Mouse (Mus musculus): ENCODE measurements around the gene Glrx5.
A peak's percentile ranks its signal among the peaks of the same experiment; 100 is the strongest.

Gene Glrx5

DNA sequence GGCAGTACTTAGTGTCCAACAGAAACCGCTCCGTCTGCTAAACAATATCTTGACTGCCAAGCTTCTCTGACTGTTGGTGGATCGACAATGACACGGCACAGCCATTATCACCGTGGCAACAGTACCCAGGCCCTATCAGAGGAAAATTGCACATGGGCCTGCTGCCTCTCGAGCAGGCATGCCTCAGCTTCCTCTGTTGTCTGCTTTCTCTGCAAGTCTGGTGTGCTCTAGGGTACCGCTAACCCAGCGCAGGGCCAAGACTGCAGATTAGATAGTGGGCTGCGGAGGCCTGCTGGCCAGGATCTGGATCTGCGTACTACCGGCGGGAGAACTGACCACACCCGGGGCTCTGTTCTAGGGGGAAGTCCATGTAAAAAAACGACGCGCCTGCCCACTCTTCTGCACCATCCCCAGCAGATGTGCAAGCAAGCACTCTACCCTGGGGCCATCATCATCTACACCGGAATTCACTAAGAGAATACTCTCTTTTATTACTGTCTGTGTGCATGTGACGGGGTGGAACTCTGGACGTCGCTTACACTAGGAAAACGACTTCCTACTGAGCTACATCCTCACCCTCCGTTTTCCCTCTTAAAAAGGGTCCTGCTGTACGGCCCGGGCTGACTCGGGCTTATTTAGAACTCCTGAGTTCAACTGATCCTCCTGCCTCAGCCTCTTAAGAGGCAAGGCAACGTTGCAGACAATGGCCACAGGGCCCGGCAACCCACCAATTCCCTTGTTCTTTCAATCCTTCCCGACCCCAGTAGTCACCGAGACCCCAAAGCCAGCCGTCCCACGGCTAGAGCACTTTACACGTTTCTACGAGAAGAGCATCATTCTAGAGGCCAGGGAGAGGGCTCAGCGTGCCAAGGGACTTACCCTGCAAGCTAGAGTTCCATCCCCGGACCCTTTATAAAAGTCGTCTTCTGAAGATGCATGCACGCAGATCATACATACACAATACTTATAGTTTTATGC is 1.1 kb upstream of the Glrx5 start:
- DNase-seq (ENCODE audit: low spot score in 2 of 2) = no peak

DNA sequence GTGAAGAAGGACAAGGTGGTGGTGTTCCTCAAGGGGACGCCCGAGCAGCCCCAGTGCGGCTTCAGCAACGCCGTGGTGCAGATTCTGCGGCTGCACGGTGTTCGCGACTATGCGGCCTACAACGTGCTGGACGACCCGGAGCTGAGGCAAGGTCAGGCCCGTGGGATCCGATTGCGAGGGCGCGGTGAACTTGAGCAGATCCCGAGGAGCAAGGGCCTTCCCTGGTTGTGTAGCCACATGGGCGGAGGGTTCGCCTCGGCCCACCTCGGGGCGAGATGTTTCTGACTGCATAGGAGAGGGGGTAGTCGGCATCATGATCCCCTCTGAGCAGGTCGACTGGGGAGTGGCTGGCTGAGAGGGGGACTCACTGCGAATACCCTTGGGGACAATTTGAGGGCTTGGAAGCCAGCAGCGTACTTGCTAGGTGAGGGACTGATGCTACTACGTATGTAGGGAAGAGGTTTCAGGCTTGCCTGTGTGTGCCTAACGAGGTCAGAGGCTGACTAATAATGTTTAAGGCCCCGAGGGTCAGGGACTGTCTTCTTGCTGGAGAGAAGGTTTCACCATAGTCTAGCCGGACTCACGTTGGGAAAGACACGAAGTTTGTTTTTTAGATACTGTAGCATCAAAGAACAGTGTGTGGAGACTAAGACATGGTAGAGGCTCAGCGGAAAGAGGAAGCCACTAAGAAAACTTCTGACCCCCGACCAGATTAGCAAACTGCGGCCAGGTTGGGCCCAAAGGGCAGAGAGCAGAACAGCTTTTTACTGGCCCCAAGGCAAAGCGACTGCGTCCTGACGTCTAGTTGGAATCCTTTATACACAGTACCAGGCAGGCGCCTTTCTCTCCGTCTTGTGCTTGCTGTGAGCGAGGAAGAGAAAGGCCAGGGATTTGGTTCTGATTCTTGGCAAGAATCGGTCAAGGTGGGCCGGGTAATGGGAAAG is 616 bp downstream of the Glrx5 start:
- DNase-seq (ENCODE audit: low spot score in 2 of 2) = peak in 1 of 2 experiments; percentile 33

DNA sequence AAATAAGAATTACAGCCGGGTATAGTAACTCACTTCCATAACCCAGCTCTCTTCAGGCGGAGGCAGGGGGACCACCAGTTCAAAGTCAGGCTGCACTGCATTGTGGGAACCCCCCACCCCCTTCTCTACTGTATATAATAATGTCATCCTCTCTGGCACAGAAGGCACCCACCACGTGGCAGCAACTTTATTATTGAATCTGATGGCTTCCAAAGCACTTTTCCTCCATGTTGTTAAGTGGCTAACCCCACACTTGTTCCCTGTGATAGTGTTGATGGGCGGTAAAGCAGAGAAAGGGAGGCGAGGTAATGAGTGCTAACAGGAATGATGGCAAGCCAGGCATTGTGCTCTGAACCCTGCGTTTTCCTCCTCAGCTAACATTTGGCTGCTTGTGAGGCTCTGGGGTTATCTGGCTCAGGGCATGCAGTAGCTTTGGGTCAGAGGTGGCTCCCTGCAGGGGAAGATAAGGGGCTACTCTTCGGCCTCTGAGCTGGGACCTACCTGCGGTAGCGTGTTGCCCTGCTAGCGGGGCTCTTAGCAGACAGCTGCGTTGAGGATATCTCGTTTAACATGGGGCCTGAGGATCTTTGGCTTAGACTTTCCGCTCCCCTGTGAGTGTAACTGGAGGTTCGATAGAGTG is 1.8 kb downstream of the Glrx5 start:
- peak; percentile 53 to 58 for DNase-seq (ENCODE audit: low spot score in 2 of 2)

GRCm38 (mm10) chr12:105038211-105038610 is 5.7 kb downstream of the Glrx5 start:
- DNase-seq (ENCODE audit: low spot score in 2 of 2) = no peak

GRCm38 (mm10) chr12:105038918-105039317 is 6.4 kb downstream of the Glrx5 start:
- peak in 1 of 2 experiments; percentile 37 for DNase-seq (ENCODE audit: low spot score in 2 of 2)

GRCm38 (mm10) chr12:105039578-105040289 is 7.2 kb downstream of the Glrx5 start:
- no peak for DNase-seq (ENCODE audit: low spot score in 2 of 2)

DNA sequence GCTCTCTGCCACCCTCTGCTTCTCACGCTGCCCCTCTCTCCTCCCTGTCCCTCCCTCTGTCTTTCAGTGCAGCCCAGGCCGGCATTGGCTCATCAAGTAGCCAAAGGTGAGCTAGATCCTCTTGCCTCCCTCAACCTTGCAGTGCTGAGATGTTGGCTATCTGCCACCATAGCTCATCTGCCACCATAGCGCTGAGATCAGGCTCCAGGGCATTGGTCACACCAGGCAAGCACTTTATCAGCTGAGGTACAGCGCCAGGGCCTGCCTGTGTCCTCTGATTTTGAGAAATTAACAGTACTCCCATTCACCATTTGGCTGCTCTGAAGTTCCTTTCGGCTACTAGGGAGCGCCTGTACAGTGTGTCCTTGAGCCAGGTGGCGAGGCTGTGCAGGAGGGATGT is 8.5 kb downstream of the Glrx5 start:
- no peak for DNase-seq (ENCODE audit: low spot score in 2 of 2)

DNA sequence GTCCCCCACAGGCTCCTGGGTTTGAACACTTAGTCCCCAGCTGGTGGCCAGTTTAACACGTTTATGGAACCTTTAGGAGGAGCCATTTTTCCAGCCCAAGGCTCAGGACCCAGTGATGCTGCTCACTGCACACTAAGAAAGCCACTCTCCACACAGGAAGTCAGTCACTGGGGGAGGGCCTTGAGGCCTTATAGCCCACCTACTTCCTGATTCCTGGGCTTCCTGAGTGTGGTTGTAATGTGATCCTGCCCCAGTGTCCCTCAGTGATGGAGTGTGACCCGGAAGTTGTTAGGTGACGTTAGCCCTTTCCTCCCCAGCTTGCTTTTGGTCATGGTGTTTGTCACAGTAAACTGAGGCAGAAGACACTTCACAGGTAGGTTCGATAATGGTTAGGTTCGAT is 10.6 kb downstream of the Glrx5 start:
- no peak for DNase-seq (ENCODE audit: low spot score in 2 of 2)

DNA sequence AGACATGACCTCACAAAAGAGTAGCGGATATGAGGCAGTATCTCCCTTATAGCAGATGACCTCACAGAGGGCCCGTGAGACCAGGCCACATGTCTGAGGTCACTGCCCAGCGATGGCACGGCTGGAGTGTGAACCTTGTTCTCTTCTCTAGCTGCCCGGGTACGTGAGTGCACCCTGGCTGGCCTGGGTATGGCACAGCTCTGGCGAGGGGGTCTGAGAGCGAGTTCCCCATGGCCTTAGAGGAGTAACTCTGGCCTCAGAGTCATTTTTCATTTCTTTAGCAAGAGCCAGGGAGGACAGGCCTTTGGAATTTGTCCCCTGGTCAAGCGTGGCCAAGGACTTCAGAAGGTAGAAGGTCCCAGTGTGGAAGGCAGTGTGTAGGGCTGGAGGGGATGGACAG is 12.3 kb downstream of the Glrx5 start:
- no peak for DNase-seq (ENCODE audit: low spot score in 2 of 2)

GRCm38 (mm10) chr12:105048301-105048863 is 15.9 kb downstream of the Glrx5 start:
- no peak for DNase-seq (ENCODE audit: low spot score in 2 of 2)

GRCm38 (mm10) chr12:105049813-105050212 is 17.3 kb downstream of the Glrx5 start:
- no peak for DNase-seq (ENCODE audit: low spot score in 2 of 2)

- DNase-seq (ENCODE audit: low spot score in 2 of 2) = no peak
Measured at GRCm38 (mm10) chr12:105050898-105051297, 18.4 kb downstream of the Glrx5 start.

- DNase-seq (ENCODE audit: low spot score in 2 of 2) = no peak
Measured at GRCm38 (mm10) chr12:105054041-105054440, 21.6 kb downstream of the Glrx5 start.

- DNase-seq (ENCODE audit: low spot score in 2 of 2) = no peak
Measured at GRCm38 (mm10) chr12:105055308-105055707, 22.8 kb downstream of the Glrx5 start.

DNA sequence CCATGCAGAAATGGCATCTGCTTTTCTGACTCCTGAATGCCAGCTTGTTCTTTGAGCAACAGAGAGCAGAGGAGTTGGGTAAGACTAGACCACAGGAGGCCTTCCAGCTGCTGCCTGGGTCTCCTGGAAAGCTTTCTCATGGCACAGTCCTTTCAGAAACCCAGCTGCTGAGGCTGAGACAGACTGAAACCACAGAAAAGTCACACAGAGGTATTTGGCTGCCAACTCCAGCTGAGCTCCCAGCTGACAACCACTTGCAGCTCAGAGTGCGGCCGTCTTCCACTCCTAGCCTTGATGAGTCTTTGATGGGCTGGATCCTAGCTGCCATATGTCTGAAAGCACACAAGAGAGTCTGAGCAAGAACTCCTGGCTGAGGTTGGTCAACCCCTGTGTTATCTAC is 27.5 kb downstream of the Glrx5 start:
- DNase-seq (ENCODE audit: low spot score in 2 of 2) = no peak

GRCm38 (mm10) chr12:105063201-105064134 is 31.0 kb downstream of the Glrx5 start:
- no peak for DNase-seq (ENCODE audit: low spot score in 2 of 2)

DNA sequence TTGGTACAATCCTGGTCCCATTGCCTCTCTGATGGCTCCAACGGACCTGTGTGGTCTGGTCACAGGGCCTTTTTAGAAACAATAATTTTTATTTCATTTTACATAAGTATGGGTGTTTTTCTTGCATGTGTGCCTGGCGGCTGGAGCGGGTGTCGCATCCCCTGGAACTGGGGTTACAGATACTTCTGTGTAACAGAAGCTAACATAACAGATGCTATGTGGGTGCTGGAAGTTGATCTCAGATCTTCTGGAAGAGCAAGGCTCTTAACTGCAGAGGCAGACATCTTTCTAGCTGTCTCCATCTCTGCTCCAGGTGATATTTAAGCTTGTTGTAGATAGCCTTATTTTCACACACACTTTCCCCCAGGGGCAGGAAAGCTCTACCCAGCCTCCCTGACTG is 31.7 kb downstream of the Glrx5 start:
- no peak for DNase-seq (ENCODE audit: low spot score in 2 of 2)

DNA sequence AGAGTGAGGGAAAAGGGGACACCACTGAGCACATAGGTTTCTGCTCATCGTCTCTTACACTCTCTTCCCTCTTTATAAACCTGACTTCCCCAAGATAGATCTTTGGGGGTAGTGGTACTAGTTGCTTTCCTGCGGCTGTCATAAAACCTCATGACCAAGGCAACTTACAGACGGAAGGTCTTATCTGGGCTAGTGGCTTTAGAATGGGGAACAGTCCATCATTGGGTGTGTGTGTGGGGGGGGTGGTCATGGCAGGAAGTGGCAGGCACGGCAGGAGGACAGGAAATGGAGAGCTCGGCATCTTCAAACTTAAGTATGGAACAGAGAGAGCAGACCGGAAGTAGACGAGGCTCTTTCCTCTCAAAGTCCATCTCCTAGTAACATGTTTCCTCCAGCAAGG is 32.6 kb downstream of the Glrx5 start:
- DNase-seq (ENCODE audit: low spot score in 2 of 2) = no peak

DNA sequence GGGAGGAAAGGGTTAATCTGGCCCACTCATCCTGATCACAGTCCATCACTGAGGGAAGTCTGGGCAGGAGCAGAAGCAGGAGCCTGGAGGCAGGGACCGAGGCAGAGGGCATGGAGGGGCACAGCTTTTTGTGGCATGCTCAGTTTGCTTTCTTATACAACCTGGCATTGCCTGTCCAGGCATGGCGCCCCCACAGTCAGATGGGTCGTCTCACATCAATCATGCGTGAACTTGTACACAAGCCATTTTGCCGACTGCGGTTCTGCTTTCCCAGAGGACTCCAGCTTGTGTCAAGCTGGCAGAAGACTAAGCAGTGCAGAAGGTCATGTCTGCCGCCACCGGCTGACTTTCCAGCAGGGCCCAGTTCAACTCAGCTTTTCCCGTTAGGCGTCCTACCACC is 34.0 kb downstream of the Glrx5 start:
- no peak for DNase-seq (ENCODE audit: low spot score in 2 of 2)

DNA sequence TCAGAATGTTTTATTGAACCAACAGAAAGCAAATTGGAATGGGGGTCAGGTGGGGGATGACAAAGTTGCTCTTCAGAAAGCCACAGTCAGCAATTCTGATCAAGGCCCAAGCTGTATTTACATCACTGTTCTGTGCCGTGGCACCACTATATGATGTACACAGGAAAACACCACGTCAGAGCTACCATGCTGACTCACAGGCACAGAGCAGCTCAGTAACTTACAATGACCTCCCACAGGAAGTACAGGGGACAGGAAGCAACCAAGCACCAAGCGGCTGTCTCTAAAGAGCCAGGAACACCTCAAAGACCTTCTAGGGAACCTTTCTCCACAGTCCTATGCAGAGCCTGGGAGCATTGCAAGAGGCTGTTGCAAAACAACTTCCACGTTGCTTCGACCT is 36.4 kb downstream of the Glrx5 start:
- no peak for DNase-seq (ENCODE audit: low spot score in 2 of 2)

Data from spleen, postnatal 14 days (tissue).